Mouse (Mus musculus) ES-E14 (cell line): ENCODE data around the gene Frmd5. TPM values are rescaled to one million over a fixed set of nuclear protein-coding genes. Genes with fewer than 3 reads are reported as not detected.

ENCODE experiments used
- DNase-seq: peaks from one replicate; pipeline ENCODE4 v3.0.0-alpha.2; 2013; ENCODE audit warnings: low read depth, low spot score
- H3K27ac ChIP-seq: 2 replicates; pipeline ENCODE4 v1.5.1; 2012; ENCODE audit warnings: low read depth, mild to moderate bottlenecking, low read length, moderate library complexity, mixed read lengths; ENCODE audit not compliant: poor library complexity, insufficient read depth, severe bottlenecking
- H3K36me3 ChIP-seq: 2 replicates; pipeline ENCODE4 v1.6.1; 2012; ENCODE audit warnings: mild to moderate bottlenecking, low read length, moderate library complexity, mixed read lengths; ENCODE audit not compliant: control insufficient read depth, poor library complexity, insufficient read depth, severe bottlenecking
- H3K4me1 ChIP-seq, 2 experiments: fragments of 150-350 bp in 1 of 2; sonication (generic) in 1 of 2; 2 replicates each; pipeline ENCODE4 v1.6.1; 2012; ENCODE audit warnings: low read length in 2 of 2, mild to moderate bottlenecking in 1 of 2, mixed read lengths in 1 of 2; ENCODE audit not compliant: control insufficient read depth in 2 of 2, insufficient read depth in 2 of 2, poor library complexity in 1 of 2
- H3K4me3 ChIP-seq, 2 experiments: fragments of 150-350 bp in 1 of 2; sonication (generic) in 1 of 2; 2 replicates each; pipeline ENCODE4 v1.5.1; 2012; ENCODE audit warnings: low read length in 2 of 2, low read depth in 1 of 2, mild to moderate bottlenecking in 1 of 2, mixed read lengths in 1 of 2; ENCODE audit not compliant: insufficient read depth in 1 of 2, poor library complexity in 1 of 2, severe bottlenecking in 1 of 2
- H3K9ac ChIP-seq: 2 replicates; pipeline ENCODE4 v1.6.1; 2012; ENCODE audit warnings: low read depth, mild to moderate bottlenecking, low read length, mixed read lengths; ENCODE audit not compliant: poor library complexity, insufficient read depth, severe bottlenecking
- H3K9me3 ChIP-seq: fragments of 150-350 bp; sonication (generic); 2 replicates; pipeline ENCODE4 v1.6.1; 2012; ENCODE audit warnings: low read depth, mild to moderate bottlenecking, low read length; ENCODE audit not compliant: control insufficient read depth, insufficient read depth
- CHD2 ChIP-seq: IDR thresholded peaks from 2 replicates; pipeline ENCODE4 v1.6.1; 2014; ENCODE audit warnings: mild to moderate bottlenecking, low read depth, low read length, inconsistent platforms
- HCFC1 ChIP-seq: IDR thresholded peaks from 2 replicates; pipeline ENCODE4 v1.6.1; 2012; ENCODE audit warnings: low read length, inconsistent platforms, borderline replicate concordance; ENCODE audit not compliant: insufficient read depth
- MAFK ChIP-seq: IDR thresholded peaks from 2 replicates; pipeline ENCODE4 v1.6.1; 2014; ENCODE audit warnings: mild to moderate bottlenecking, low read depth, low read length, inconsistent platforms; ENCODE audit not compliant: insufficient read depth
- ZC3H11A ChIP-seq: IDR thresholded peaks from 2 replicates; pipeline ENCODE4 v1.6.1; 2012; ENCODE audit warnings: low read depth, mild to moderate bottlenecking, inconsistent platforms, low read length, borderline replicate concordance
- ZNF384 ChIP-seq: IDR thresholded peaks from 2 replicates; pipeline ENCODE4 v1.6.1; 2012; ENCODE audit warnings: low read depth, low read length, inconsistent platforms
- in situ Hi-C, 2 experiments: fragments of 600-800 bp; cut with MboI; formaldehyde crosslinking; loops; one replicate each; pipeline ENCODE4 v1.15.1; 2025; ENCODE audit warnings: low sequenced_read_pairs in 2 of 2, inconsistent platforms in 1 of 2; ENCODE audit not compliant: unreplicated experiment in 2 of 2
- total RNA-seq: library from RNA; depleted of rRNA; stranded (reverse); fragments of 300-350 nt; gene quantifications from 2 replicates; pipeline ENCODE4 v1.2.3, GENCODE M21; 2012

Frmd5 gene
- total RNA-seq, 1 experiment = 4.8 TPM

DNA sequence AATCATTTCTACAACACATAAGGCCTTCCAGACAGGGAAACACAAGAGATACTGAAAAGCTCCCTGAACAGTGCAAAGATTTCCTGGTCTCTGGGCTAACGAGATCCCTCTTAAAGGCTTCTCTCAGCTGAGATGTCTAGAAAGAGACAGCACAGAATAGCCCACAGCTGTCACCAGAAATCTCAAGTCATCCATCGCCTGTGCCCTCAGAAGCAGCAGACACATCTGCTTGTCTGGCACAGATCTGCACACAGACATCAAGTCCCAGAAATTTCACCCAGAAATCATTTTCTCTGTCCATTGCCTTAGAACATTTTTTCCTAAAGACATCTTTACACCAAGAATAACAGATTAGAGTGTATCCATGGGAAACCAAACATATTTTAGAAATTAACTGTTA, 101.1 kb downstream of the Frmd5 start:
- no peak overlapping the region for H3K4me3 ChIP-seq
- no peak overlapping the region for H3K27ac ChIP-seq
- H3K9ac ChIP-seq = no peak overlapping the region
- H3K36me3 ChIP-seq = no peaks in the 10 kb centered on the region
- in situ Hi-C loops = no loop called here
- no peak for DNase-seq
- TF ChIP-seq ZC3H11A = no peak
- no peaks in the 10 kb centered on the region for H3K9me3 ChIP-seq
- H3K4me1 ChIP-seq = peaks cover 0 to 2% of the 10 kb centered on the region in 2 experiments; a peak in 1 of 4 replicates

DNA sequence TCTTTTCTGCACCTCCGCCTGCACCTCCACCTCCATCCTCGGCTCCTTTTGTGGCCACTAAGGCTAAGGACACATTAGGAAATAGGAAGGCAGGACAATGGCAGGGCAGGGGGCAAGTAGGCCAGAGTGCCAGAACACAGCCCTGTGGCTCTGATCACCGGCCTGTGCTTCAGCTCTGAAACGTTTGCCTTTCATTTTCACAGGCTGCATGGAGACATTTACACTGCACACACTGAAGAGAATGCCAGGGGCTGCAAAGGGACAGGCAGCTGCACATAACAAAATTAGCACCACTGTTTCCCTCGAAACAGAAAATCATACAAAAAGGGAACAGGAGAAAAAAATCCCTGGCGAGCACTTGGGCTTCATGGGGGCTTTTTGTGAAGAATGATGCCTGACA, 107.6 kb downstream of the Frmd5 start:
- no peak for TF ChIP-seq ZNF384
- no peak for TF ChIP-seq MAFK
- TF ChIP-seq ZC3H11A = no peak
- no peak for TF ChIP-seq HCFC1
- TF ChIP-seq CHD2 = no peak
- no peak overlapping the region for H3K27ac ChIP-seq
- in situ Hi-C loops = no loop called here

DNA sequence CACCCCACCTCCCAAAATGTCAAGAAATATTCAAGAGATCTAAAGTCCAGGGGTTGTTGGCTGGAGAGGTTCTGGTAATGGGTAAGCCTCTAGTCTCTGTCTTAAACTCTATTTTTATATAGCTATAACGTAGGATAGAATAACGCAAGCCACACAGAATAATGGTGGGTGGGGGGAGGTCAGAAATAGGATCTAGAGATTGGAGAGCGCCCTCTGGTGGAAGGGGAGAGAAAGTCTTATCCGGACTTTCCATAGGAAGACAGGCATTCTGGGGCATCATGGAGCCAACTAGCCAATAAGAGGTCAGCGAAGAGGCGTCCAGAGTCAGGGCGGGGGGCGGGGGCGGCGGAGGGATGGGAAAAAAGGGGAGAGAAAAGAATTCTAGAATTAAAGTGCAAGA, 111.5 kb downstream of the Frmd5 start:
- in situ Hi-C loops = no loop called here
- Histone ChIP-seq H3K4me1 (no peaks in the 10 kb centered on the region), H3K4me3 (no peak overlapping the region), H3K9me3 (no peaks in the 10 kb centered on the region), H3K36me3 (no peaks in the 10 kb centered on the region), H3K9ac (no peak overlapping the region), H3K27ac (no peak overlapping the region)
- TF ChIP-seq ZNF384 (no peak), MAFK (no peak), CHD2 (no peak), HCFC1 (no peak), ZC3H11A (no peak)
- DNase-seq = peak; percentile 40

More for the DNA sequence above, 107.6 kb downstream of the Frmd5 start:
- no peaks in the 10 kb centered on the region for H3K9me3 ChIP-seq
- no peak overlapping the region for H3K9ac ChIP-seq
- H3K4me3 ChIP-seq = no peak overlapping the region
- no peaks in the 10 kb centered on the region for H3K4me1 ChIP-seq
- DNase-seq = no peak
- H3K36me3 ChIP-seq = no peaks in the 10 kb centered on the region

- in situ Hi-C loops = no loop called here
Observed at GRCm38 (mm10) chr2:121688107-121688506, 118.8 kb downstream of the Frmd5 start.

GRCm38 (mm10) chr2:121683606-121684005, 123.3 kb downstream of the Frmd5 start:
- in situ Hi-C loops = no loop called here
- no peak overlapping the region for H3K4me3 ChIP-seq

More at GRCm38 (mm10) chr2:121688107-121688506, 118.8 kb downstream of the Frmd5 start:
- Histone ChIP-seq H3K27ac (no peak overlapping the region), H3K4me1 (no peaks in the 10 kb centered on the region; a peak in 1 of 4 replicates), H3K9ac (no peak overlapping the region), H3K9me3 (no peaks in the 10 kb centered on the region), H3K36me3 (no peaks in the 10 kb centered on the region), H3K4me3 (no peak overlapping the region)
- no peak for TF ChIP-seq ZC3H11A
- no peak for DNase-seq

More at GRCm38 (mm10) chr2:121683606-121684005, 123.3 kb downstream of the Frmd5 start:
- no peaks in the 10 kb centered on the region; a peak in 1 of 4 replicates for H3K4me1 ChIP-seq
- no peak for TF ChIP-seq HCFC1
- TF ChIP-seq ZC3H11A = no peak
- TF ChIP-seq MAFK = no peak
- no peak for TF ChIP-seq ZNF384
- TF ChIP-seq CHD2 = no peak
- H3K27ac ChIP-seq = no peak overlapping the region
- no peak for DNase-seq
- no peak overlapping the region for H3K9ac ChIP-seq
- no peaks in the 10 kb centered on the region for H3K36me3 ChIP-seq
- H3K9me3 ChIP-seq = no peaks in the 10 kb centered on the region
